Mouse (Mus musculus) MEL (cell line): ENCODE results near the gene Phf12. TPM values are rescaled to one million over a fixed set of nuclear protein-coding genes. Genes with fewer than 3 reads are reported as not detected.

Experiments used
- DNase-seq: peaks from one replicate; pipeline ENCODE4 v3.0.0; 2011; ENCODE audit warnings: low read depth, low spot score
- H3K27ac ChIP-seq: 2 replicates; pipeline ENCODE4 v1.5.1; 2012; ENCODE audit warnings: low read depth, mild to moderate bottlenecking, control low read depth, low read length, moderate library complexity; ENCODE audit not compliant: control insufficient read depth
- H3K27me3 ChIP-seq, 2 experiments: fragments of 150-350 bp in 1 of 2; sonication (generic) in 1 of 2; 2 replicates each; pipeline ENCODE4 v1.6.1; 2012; ENCODE audit warnings: low read length in 2 of 2, mild to moderate bottlenecking in 2 of 2, improper control_type of control experiment in 1 of 2, moderate library complexity in 1 of 2; ENCODE audit not compliant: insufficient read depth in 2 of 2, control insufficient read depth in 1 of 2
- H3K36me3 ChIP-seq, 2 experiments: 2 replicates each; pipeline ENCODE4 v1.6.1; 2012 to 2014; ENCODE audit warnings: low read length in 2 of 2, improper control_type of control experiment in 1 of 2, inconsistent platforms in 1 of 2, mild to moderate bottlenecking in 1 of 2; ENCODE audit not compliant: insufficient read depth in 2 of 2, control insufficient read depth in 1 of 2
- H3K4me1 ChIP-seq, 2 experiments: fragments of 150-350 bp in 1 of 2; sonication (generic) in 1 of 2; 2 replicates each; pipeline ENCODE4 v1.6.1; 2012; ENCODE audit warnings: low read length in 2 of 2, improper control_type of control experiment in 1 of 2, mild to moderate bottlenecking in 1 of 2; ENCODE audit not compliant: insufficient read depth in 2 of 2, control insufficient read depth in 1 of 2
- H3K4me3 ChIP-seq, 2 experiments: fragments of 150-350 bp in 1 of 2; sonication (generic) in 1 of 2; 2 replicates each; pipeline ENCODE4 v1.5.1; 2012; ENCODE audit warnings: low read depth in 2 of 2, low read length in 2 of 2, mild to moderate bottlenecking in 2 of 2, moderate library complexity in 2 of 2, control low read depth in 1 of 2, improper control_type of control experiment in 1 of 2; ENCODE audit not compliant: control insufficient read depth in 1 of 2, insufficient read depth in 1 of 2
- H3K79me2 ChIP-seq: 2 replicates; pipeline ENCODE4 v1.6.1; 2012; ENCODE audit warnings: mild to moderate bottlenecking, low read length, moderate library complexity; ENCODE audit not compliant: control insufficient read depth, poor library complexity, insufficient read depth
- H3K9ac ChIP-seq: 2 replicates; pipeline ENCODE4 v1.6.1; 2012; ENCODE audit warnings: low read depth, mild to moderate bottlenecking, control low read depth, low read length, moderate library complexity; ENCODE audit not compliant: control insufficient read depth, poor library complexity, severe bottlenecking
- H3K9me3 ChIP-seq: fragments of 150-350 bp; sonication (generic); replicated peaks from 2 replicates; pipeline ENCODE4 v1.6.1; 2012; ENCODE audit warnings: mild to moderate bottlenecking, low read length, improper control_type of control experiment, moderate library complexity; ENCODE audit not compliant: insufficient read depth
- BHLHE40 ChIP-seq: IDR thresholded peaks from 2 replicates; pipeline ENCODE4 v1.6.1; 2012; ENCODE audit warnings: low read depth, mild to moderate bottlenecking, inconsistent platforms, low read length, improper control_type of control experiment, borderline replicate concordance
- CHD1 ChIP-seq: IDR thresholded peaks from 2 replicates; pipeline ENCODE4 v1.6.1; 2012; ENCODE audit warnings: low read depth, mild to moderate bottlenecking, inconsistent platforms, low read length, improper control_type of control experiment
- CHD2 ChIP-seq: IDR thresholded peaks from 2 replicates; pipeline ENCODE4 v1.6.1; 2011; ENCODE audit warnings: low read length, improper control_type of control experiment
- CTCF ChIP-seq, 3 experiments: IDR thresholded peaks in 2 of 3; conservative IDR thresholded peaks in 1 of 3; 2 replicates each; pipeline ENCODE4 v1.5.1; 2011 to 2012; ENCODE audit warnings: low read length in 3 of 3, low read depth in 2 of 3, mild to moderate bottlenecking in 2 of 3, improper control_type of control experiment in 1 of 3, inconsistent platforms in 1 of 3, mixed read lengths in 1 of 3, moderate library complexity in 1 of 3; ENCODE audit not compliant: control insufficient read depth in 1 of 3, insufficient read depth in 1 of 3, poor library complexity in 1 of 3, severe bottlenecking in 1 of 3
- E2F4 ChIP-seq: IDR thresholded peaks from 2 replicates; pipeline ENCODE4 v1.6.1; 2011; ENCODE audit warnings: low read depth, low read length, improper control_type of control experiment, borderline replicate concordance
- ELF1 ChIP-seq: IDR thresholded peaks from 2 replicates; pipeline ENCODE4 v1.6.1; 2014; ENCODE audit warnings: low read depth, mild to moderate bottlenecking, inconsistent platforms, low read length, improper control_type of control experiment, moderate library complexity
- EP300 ChIP-seq, 2 experiments: IDR thresholded peaks; 2 replicates each; pipeline ENCODE4 v1.6.1; 2011; ENCODE audit warnings: improper control_type of control experiment in 2 of 2, low read length in 2 of 2, low read depth in 1 of 2, mild to moderate bottlenecking in 1 of 2
- GABPA ChIP-seq: IDR thresholded peaks from 2 replicates; pipeline ENCODE4 v1.6.1; 2012; ENCODE audit warnings: low read depth, mild to moderate bottlenecking, inconsistent platforms, low read length, improper control_type of control experiment, moderate library complexity
- GATA1 ChIP-seq: IDR thresholded peaks from 2 replicates; pipeline ENCODE4 v1.6.1; 2011; ENCODE audit warnings: low read depth, low read length, improper control_type of control experiment
- HCFC1 ChIP-seq: IDR thresholded peaks from 2 replicates; pipeline ENCODE4 v1.6.1; 2012; ENCODE audit warnings: low read depth, mild to moderate bottlenecking, inconsistent platforms, low read length, improper control_type of control experiment, moderate library complexity
- JUND ChIP-seq: IDR thresholded peaks from 2 replicates; pipeline ENCODE4 v1.6.1; 2011; ENCODE audit warnings: low read depth, mild to moderate bottlenecking, improper control_type of control experiment, low read length
- KAT2A ChIP-seq: conservative IDR thresholded peaks from 2 replicates; pipeline ENCODE4 v1.6.1; 2012; ENCODE audit warnings: low read depth, low read length, improper control_type of control experiment, inconsistent platforms
- MAFK ChIP-seq: IDR thresholded peaks from 2 replicates; pipeline ENCODE4 v1.6.1; 2011; ENCODE audit warnings: low read depth, mild to moderate bottlenecking, low read length, improper control_type of control experiment, borderline replicate concordance
- MAX ChIP-seq: IDR thresholded peaks from 2 replicates; pipeline ENCODE4 v1.6.1; 2011; ENCODE audit warnings: low read length, improper control_type of control experiment
- MAZ ChIP-seq: IDR thresholded peaks from 2 replicates; pipeline ENCODE4 v1.6.1; 2012; ENCODE audit warnings: low read depth, mild to moderate bottlenecking, inconsistent platforms, low read length, improper control_type of control experiment
- MXI1 ChIP-seq: IDR thresholded peaks from 2 replicates; pipeline ENCODE4 v1.6.1; 2011; ENCODE audit warnings: mild to moderate bottlenecking, low read depth, low read length, improper control_type of control experiment
- MYB ChIP-seq: IDR thresholded peaks from 2 replicates; pipeline ENCODE4 v1.6.1; 2011; ENCODE audit warnings: mild to moderate bottlenecking, low read depth, low read length, improper control_type of control experiment
- MYC ChIP-seq: IDR thresholded peaks from 2 replicates; pipeline ENCODE4 v1.6.1; 2011; ENCODE audit warnings: low read depth, mild to moderate bottlenecking, low read length, improper control_type of control experiment, moderate library complexity
- NELFE ChIP-seq: IDR thresholded peaks from 2 replicates; pipeline ENCODE4 v1.6.1; 2011; ENCODE audit warnings: low read depth, low read length, improper control_type of control experiment
- NRF1 ChIP-seq: IDR thresholded peaks from 2 replicates; pipeline ENCODE4 v1.6.1; 2014; ENCODE audit warnings: low read depth, mild to moderate bottlenecking, inconsistent platforms, low read length, improper control_type of control experiment, moderate library complexity; ENCODE audit not compliant: poor library complexity, insufficient read depth, severe bottlenecking
- POLR2A ChIP-seq, 2 experiments: IDR thresholded peaks; 2 replicates each; pipeline ENCODE4 v1.6.1; 2011 to 2012; ENCODE audit warnings: low read length in 2 of 2, mild to moderate bottlenecking in 2 of 2, control low read depth in 1 of 2, improper control_type of control experiment in 1 of 2, low read depth in 1 of 2, moderate library complexity in 1 of 2; ENCODE audit not compliant: control insufficient read depth in 1 of 2, insufficient read depth in 1 of 2, poor library complexity in 1 of 2
- POLR2AphosphoS2 ChIP-seq: IDR thresholded peaks from 2 replicates; pipeline ENCODE4 v1.6.1; 2011; ENCODE audit warnings: low read length, improper control_type of control experiment
- POLR2AphosphoS5 ChIP-seq: IDR thresholded peaks from 2 replicates; pipeline ENCODE4 v1.6.1; 2012; ENCODE audit warnings: low read depth, borderline replicate concordance, mild to moderate bottlenecking, inconsistent platforms, low read length, moderate library complexity, mixed read lengths
- RAD21 ChIP-seq: IDR thresholded peaks from 2 replicates; pipeline ENCODE4 v1.6.1; 2011; ENCODE audit warnings: mild to moderate bottlenecking, low read depth, low read length, improper control_type of control experiment
- RCOR1 ChIP-seq: IDR thresholded peaks from 2 replicates; pipeline ENCODE4 v1.6.1; 2012; ENCODE audit warnings: low read depth, mild to moderate bottlenecking, inconsistent platforms, low read length, improper control_type of control experiment
- SIN3A ChIP-seq: IDR thresholded peaks from 2 replicates; pipeline ENCODE4 v1.6.1; 2012; ENCODE audit warnings: low read length, improper control_type of control experiment, inconsistent platforms
- SMC3 ChIP-seq: IDR thresholded peaks from 2 replicates; pipeline ENCODE4 v1.6.1; 2011; ENCODE audit warnings: low read depth, low read length, improper control_type of control experiment
- TAL1 ChIP-seq: IDR thresholded peaks from 2 replicates; pipeline ENCODE4 v1.6.1; 2012; ENCODE audit warnings: mild to moderate bottlenecking, inconsistent platforms, low read length, moderate library complexity, mixed read lengths
- TBP ChIP-seq: IDR thresholded peaks from 2 replicates; pipeline ENCODE4 v1.8.0; 2011; ENCODE audit warnings: low read depth, low read length, improper control_type of control experiment
- TCF12 ChIP-seq: IDR thresholded peaks from 2 replicates; pipeline ENCODE4 v1.6.1; 2014; ENCODE audit warnings: low read depth, mild to moderate bottlenecking, inconsistent platforms, low read length, improper control_type of control experiment, moderate library complexity
- UBTF ChIP-seq: IDR thresholded peaks from 2 replicates; pipeline ENCODE4 v1.6.1; 2012; ENCODE audit warnings: low read depth, mild to moderate bottlenecking, inconsistent platforms, low read length, improper control_type of control experiment, moderate library complexity, borderline replicate concordance; ENCODE audit not compliant: insufficient read depth
- USF1 ChIP-seq: IDR thresholded peaks from 2 replicates; pipeline ENCODE4 v1.6.1; 2014; ENCODE audit warnings: low read depth, mild to moderate bottlenecking, inconsistent platforms, low read length, improper control_type of control experiment, moderate library complexity
- USF2 ChIP-seq, 2 experiments: IDR thresholded peaks; 2 replicates each; pipeline ENCODE4 v1.6.1; 2011 to 2012; ENCODE audit warnings: improper control_type of control experiment in 2 of 2, low read length in 2 of 2, borderline replicate concordance in 1 of 2, inconsistent platforms in 1 of 2, low read depth in 1 of 2, mild to moderate bottlenecking in 1 of 2; ENCODE audit not compliant: insufficient read depth in 1 of 2
- ZC3H11A ChIP-seq: IDR thresholded peaks from 2 replicates; pipeline ENCODE4 v1.6.1; 2012; ENCODE audit warnings: low read depth, mild to moderate bottlenecking, inconsistent platforms, low read length, improper control_type of control experiment
- ZKSCAN1 ChIP-seq: IDR thresholded peaks from 2 replicates; pipeline ENCODE4 v1.6.1; 2012; ENCODE audit warnings: low read depth, mild to moderate bottlenecking, inconsistent platforms, low read length, improper control_type of control experiment, moderate library complexity
- ZMIZ1 ChIP-seq: IDR thresholded peaks from 2 replicates; pipeline ENCODE4 v1.6.1; 2012; ENCODE audit warnings: low read depth, mild to moderate bottlenecking, inconsistent platforms, low read length, improper control_type of control experiment, moderate library complexity
- polyA plus RNA-seq, 2 experiments: library from polyadenylated mRNA; stranded (reverse) in 1 of 2; unstranded in 1 of 2; fragments of >175 nt in 1 of 2; fragments of >200 nt in 1 of 2; gene quantifications; 2 replicates each; pipeline versions ENCODE4 v1.2.1 to v1.2.4; 2012; ENCODE audit warnings: low replicate concordance in 2 of 2, low read depth in 1 of 2; ENCODE audit not compliant: insufficient read length in 2 of 2, insufficient read depth in 1 of 2, missing spikeins in 1 of 2
- total RNA-seq: library from RNA; depleted of rRNA; stranded (reverse); fragments of 300-350 nt; gene quantifications from 2 replicates; pipeline ENCODE4 v1.2.3, GENCODE M21; 2012

The Phf12 gene
- total and polyA plus RNA-seq, 3 experiments = 20.7 to 56.9 (median 43.8) TPM

GRCm38 (mm10) chr11:78059833-78060757 lies 77.5 kb downstream of the Phf12 start:
- H3K36me3 ChIP-seq = peaks cover 0 to 2% of the 10 kb centered on the region in 2 experiments; a peak in 2 of 4 replicates
- peaks cover 0 to 2% of the 10 kb centered on the region in 2 experiments; a peak in 2 of 4 replicates for H3K4me1 ChIP-seq
- DNase-seq = peak; percentile 87
- H3K79me2 ChIP-seq = no peaks in the 10 kb centered on the region
- H3K9me3 ChIP-seq = no peaks in the 10 kb centered on the region
- H3K27ac ChIP-seq = no peak overlapping the region
- no peak overlapping the region for H3K9ac ChIP-seq
- H3K27me3 ChIP-seq = no peaks in the 10 kb centered on the region
- H3K4me3 ChIP-seq = no peak overlapping the region
- TF ChIP-seq ZKSCAN1 (no peak), JUND (no peak), MXI1 (no peak; the same call in 1 of the 2 replicates), NELFE (no peak), MYC (no peak), USF1 (no peak), MAFK (no peak), BHLHE40 (no peak), SMC3 (peak; percentile 100), UBTF (no peak), POLR2AphosphoS2 (no peak), MYB (no peak), GATA1 (no peak), GABPA (no peak), MAX (no peak), EP300 (IDR thresholded peaks at IDR 0.05; ENCODE audit: low read depth in 1 of 2, low read length in 2 of 2) (no peak), KAT2A (no peak), E2F4 (no peak), CHD1 (no peak), RAD21 (no peak; the same call in none of the 2 replicates), SIN3A (peak; percentile 86), CTCF (IDR thresholded peaks at IDR 0.05 in 2 of 3, conservative IDR thresholded peaks at IDR 0.05 in 1 of 3; ENCODE audit: control insufficient read depth in 1 of 3, insufficient read depth in 1 of 3, low read depth in 2 of 3, low read length in 3 of 3, poor library complexity in 1 of 3, severe bottlenecking in 1 of 3) (peak; percentile 89 to 100 (median 97); a peak in 5 of 6 replicates), TCF12 (no peak), POLR2AphosphoS5 (no peak), HCFC1 (no peak), ZMIZ1 (no peak), NRF1 (0 out of 2 replicates have a peak, but pooled peaks have one; percentile 27), POLR2A (IDR thresholded peaks at IDR 0.05; ENCODE audit: control insufficient read depth in 1 of 2, insufficient read depth in 1 of 2, low read depth in 1 of 2, low read length in 2 of 2, poor library complexity in 1 of 2) (no peak), USF2 (IDR thresholded peaks at IDR 0.05; ENCODE audit: borderline replicate concordance in 1 of 2, insufficient read depth in 1 of 2, low read depth in 1 of 2, low read length in 2 of 2) (no peak), CHD2 (no peak), TAL1 (no peak), ELF1 (peak; percentile 72), MAZ (peak; percentile 79), ZC3H11A (peak; percentile 100), RCOR1 (no peak), TBP (no peak)
